Mouse (Mus musculus): Measurements from ENCODE around the gene Mcoln2.

DNA sequence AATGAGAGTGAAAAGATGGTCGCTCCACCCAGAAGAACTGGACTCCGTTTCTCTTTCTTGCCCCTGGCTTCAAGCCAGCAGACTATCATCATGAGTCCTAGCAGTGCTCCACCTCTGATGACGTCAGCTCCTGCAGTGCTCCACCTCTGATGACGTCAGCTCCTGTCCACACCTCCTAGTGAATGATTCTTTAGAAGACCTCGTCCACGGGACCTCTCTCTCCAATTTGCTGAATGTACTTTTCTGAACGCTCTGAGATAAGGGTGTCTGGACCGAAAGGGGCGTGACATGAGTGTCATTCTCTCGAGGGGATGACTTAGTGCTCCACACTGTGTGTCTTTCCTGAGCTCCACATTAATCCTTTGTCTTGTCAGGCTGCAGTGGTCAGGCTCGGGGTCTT lies 55.7 kb downstream of the Mcoln2 start:
- TF ChIP-seq GATA1 (IDR thresholded peaks at IDR 0.05; ENCODE audit: borderline replicate concordance, low read length) (no peak), FLI1 (IDR thresholded peaks at IDR 0.05; ENCODE audit: low read length) (no peak)
